Mouse (Mus musculus) midbrain, embryonic 14.5 days (tissue): ENCODE data around the gene Znrf1. TPM values are rescaled to one million over a fixed set of nuclear protein-coding genes. Genes with fewer than 3 reads are reported as not detected.

Experiments used
- ATAC-seq: fragments of 200-750 bp; cut with Nextera tagmentation; 2 replicates; pipeline ENCODE4 v1.8.0; 2017; ENCODE audit warnings: moderate number of reproducible peaks, moderate library complexity; ENCODE audit not compliant: low FRiP score, low TSS enrichment
- DNase-seq: peaks from one replicate; pipeline ENCODE4 v3.0.0-alpha.2; 2015
- H3K27ac ChIP-seq: fragments of 300-500 bp; sonication (generic); replicated peaks from 2 replicates; pipeline ENCODE4 v1.5.1; 2014; ENCODE audit warnings: mild to moderate bottlenecking, low read depth, low read length, moderate library complexity
- H3K27me3 ChIP-seq: fragments of 300-500 bp; sonication (generic); 2 replicates; pipeline ENCODE4 v1.6.1; 2014; ENCODE audit warnings: low read length, control low read depth, mixed read lengths; ENCODE audit not compliant: control insufficient read depth, insufficient read depth
- H3K36me3 ChIP-seq: fragments of 300-500 bp; sonication (generic); 2 replicates; pipeline ENCODE4 v1.6.1; 2014; ENCODE audit warnings: low read length, control low read depth; ENCODE audit not compliant: control insufficient read depth, insufficient read depth
- H3K4me1 ChIP-seq: fragments of 300-500 bp; sonication (generic); 2 replicates; pipeline ENCODE4 v1.6.1; 2014; ENCODE audit warnings: mild to moderate bottlenecking, antibody characterized with exemption, low read length, control low read depth; ENCODE audit not compliant: control insufficient read depth, insufficient read depth
- H3K4me2 ChIP-seq: fragments of 300-500 bp; sonication (generic); 2 replicates; pipeline ENCODE4 v1.6.1; 2014; ENCODE audit warnings: mild to moderate bottlenecking, low read length, moderate library complexity
- H3K4me3 ChIP-seq: fragments of 300-500 bp; sonication (generic); replicated peaks from 2 replicates; pipeline ENCODE4 v1.5.1; 2014; ENCODE audit warnings: low read depth, low read length
- H3K9ac ChIP-seq: fragments of 300-500 bp; sonication (generic); replicated peaks from 2 replicates; pipeline ENCODE4 v1.6.1; 2014; ENCODE audit warnings: mild to moderate bottlenecking, low read length, moderate library complexity
- H3K9me3 ChIP-seq: fragments of 300-500 bp; sonication (generic); 2 replicates; pipeline ENCODE4 v1.6.1; 2016; ENCODE audit warnings: low read length, control low read depth, mixed read lengths; ENCODE audit not compliant: control insufficient read depth
- WGBS: fragments of 180-500 bp; shearing (Covaris S2); extraction: QIAGEN DNeasy Blood & Tissue Kit; methylation state at CpG from one replicate; pipeline ENCODE4 v1.1.7; 2014; 5-methylcytosine and 5-hydroxymethylcytosine counted together
- polyA plus RNA-seq: library from polyadenylated mRNA; unstranded; fragments of >200 nt; fragmentation: Nextera tagmentation; extraction: Ambion mirVana; gene quantifications from 2 replicates; pipeline ENCODE4 v1.2.1, GENCODE M21; 2014

Gene Znrf1
- polyA plus RNA-seq, 1 experiment from 2014 or later = 108 TPM

DNA sequence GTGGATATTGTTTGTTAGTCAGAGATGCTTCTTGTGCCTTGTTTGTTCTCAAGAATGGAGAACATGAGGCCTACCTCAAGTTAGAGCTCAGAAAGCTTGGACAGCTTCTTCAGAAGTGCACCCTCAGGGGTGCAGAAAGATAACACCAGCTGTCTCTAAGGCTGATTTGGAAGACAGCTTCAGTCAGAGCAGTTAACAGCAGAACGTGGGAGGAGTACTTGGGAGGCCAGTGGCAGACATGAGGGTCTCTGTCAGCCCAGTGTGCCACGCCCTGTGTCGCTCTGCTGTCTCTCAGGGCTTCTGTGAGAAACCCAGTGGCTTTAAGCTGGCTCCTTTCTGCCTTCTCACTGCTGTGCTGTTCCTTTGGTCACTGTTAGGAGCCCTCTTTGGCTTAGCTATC, 32.1 kb downstream of the Znrf1 start:
- Histone ChIP-seq H3K27me3 (no peaks in the 10 kb centered on the region), H3K4me1 (peaks cover 49% of the 10 kb centered on the region), H3K9ac (no peak overlapping the region), H3K27ac (no peak overlapping the region), H3K4me3 (no peak overlapping the region), H3K36me3 (no peaks in the 10 kb centered on the region), H3K9me3 (no peaks in the 10 kb centered on the region), H3K4me2 (no peak overlapping the region)
- no peak for ATAC-seq
- WGBS = 71% methylated on average over 3 of the region's 3 CpGs
- DNase-seq = no peak

GRCm38 (mm10) chr8:111569926-111570325, 34.0 kb downstream of the Znrf1 start:
- Histone ChIP-seq H3K4me1 (peaks cover 55% of the 10 kb centered on the region), H3K4me3 (no peak overlapping the region), H3K27ac (no peak overlapping the region)

DNA sequence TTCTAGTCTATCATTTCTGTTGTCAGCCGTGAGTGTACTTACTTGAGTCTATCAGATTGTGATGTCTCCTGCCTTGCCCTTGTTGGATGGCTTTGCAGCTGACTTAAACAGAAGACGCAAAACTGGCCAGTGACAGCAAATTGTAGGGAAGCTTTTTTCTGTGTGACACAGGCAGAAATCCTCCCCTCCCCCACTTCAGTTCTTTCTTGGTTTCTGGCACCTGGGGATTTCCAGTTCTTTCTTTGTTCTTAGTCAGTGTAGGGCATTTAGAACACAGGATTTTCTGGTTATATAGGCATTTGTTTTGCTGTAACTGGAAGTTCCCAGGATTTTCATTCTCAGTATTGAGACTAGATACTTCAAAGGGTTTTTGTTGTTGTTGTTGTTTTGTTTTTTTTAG, 34.5 kb downstream of the Znrf1 start:
- 40% methylated on average over 2 of the region's 2 CpGs for WGBS
- ATAC-seq = no peak

More at GRCm38 (mm10) chr8:111569926-111570325, 34.0 kb downstream of the Znrf1 start:
- WGBS = 74% methylated on average over 4 of the region's 4 CpGs
- Histone ChIP-seq H3K9me3 (no peaks in the 10 kb centered on the region), H3K4me2 (no peak overlapping the region), H3K9ac (no peak overlapping the region), H3K27me3 (no peaks in the 10 kb centered on the region), H3K36me3 (no peaks in the 10 kb centered on the region)
- ATAC-seq = no peak
- DNase-seq = no peak

DNA sequence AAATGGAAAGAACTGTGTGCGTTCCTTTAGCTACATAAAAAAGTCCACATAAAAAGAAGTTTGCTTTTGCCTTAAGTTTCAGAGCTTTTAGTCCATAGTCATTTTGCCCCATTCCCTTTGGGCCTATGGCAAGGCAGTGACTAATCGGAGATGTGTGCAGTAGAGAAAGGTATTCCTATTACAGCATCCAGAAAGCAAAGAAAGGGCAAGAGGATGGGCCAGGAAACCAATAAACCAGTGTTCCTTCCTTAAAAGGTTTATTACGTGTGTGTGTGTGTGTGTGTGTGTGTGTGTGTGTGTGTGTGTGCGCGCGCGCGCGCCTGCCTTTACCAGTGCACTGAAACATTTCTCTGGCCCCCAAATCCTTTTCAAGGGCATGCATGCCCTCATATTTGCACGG, 35.8 kb downstream of the Znrf1 start:
- ATAC-seq (no peak), DNase-seq (no peak)
- Histone ChIP-seq H3K4me1 (peaks cover 45% of the 10 kb centered on the region; the same call in 1 of the 2 replicates), H3K9ac (no peak overlapping the region), H3K4me2 (no peak overlapping the region), H3K36me3 (no peaks in the 10 kb centered on the region), H3K27me3 (no peaks in the 10 kb centered on the region), H3K9me3 (no peaks in the 10 kb centered on the region), H3K4me3 (no peak overlapping the region), H3K27ac (no peak overlapping the region)
- WGBS = 88% methylated on average over 10 of the region's 10 CpGs

More for the DNA sequence above, 34.5 kb downstream of the Znrf1 start:
- Histone ChIP-seq H3K9me3 (no peaks in the 10 kb centered on the region), H3K27ac (no peak overlapping the region), H3K4me2 (no peak overlapping the region), H3K36me3 (no peaks in the 10 kb centered on the region), H3K4me1 (peaks cover 55% of the 10 kb centered on the region), H3K9ac (no peak overlapping the region), H3K27me3 (no peaks in the 10 kb centered on the region), H3K4me3 (no peak overlapping the region)
- peak; percentile 41 for DNase-seq

DNA sequence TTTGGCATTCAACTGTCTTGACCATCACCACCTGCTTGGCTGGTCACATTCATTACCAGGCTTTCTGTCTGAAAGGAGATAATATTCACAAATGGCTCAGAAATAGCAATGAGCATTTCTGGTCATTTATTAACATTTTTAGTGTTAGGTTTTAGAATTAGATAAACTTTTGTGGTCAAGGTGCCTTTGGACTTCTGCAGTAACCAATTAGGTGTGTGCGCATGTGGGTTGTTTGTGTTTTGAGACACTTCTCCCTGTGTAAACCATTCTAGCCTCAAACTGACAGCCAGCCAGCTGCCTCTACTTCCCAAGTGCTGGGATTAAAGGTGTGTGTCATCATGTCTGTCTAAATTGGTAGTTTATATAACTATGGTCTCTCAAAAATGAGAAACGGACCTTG, 36.5 kb downstream of the Znrf1 start:
- Histone ChIP-seq H3K4me2 (no peak overlapping the region), H3K4me1 (peaks cover 43% of the 10 kb centered on the region; the same call in 1 of the 2 replicates), H3K9ac (no peak overlapping the region), H3K27me3 (no peaks in the 10 kb centered on the region), H3K9me3 (no peaks in the 10 kb centered on the region), H3K36me3 (no peaks in the 10 kb centered on the region), H3K4me3 (no peak overlapping the region), H3K27ac (no peak overlapping the region)
- WGBS = 85% methylated on average over 2 of the region's 2 CpGs
- DNase-seq (no peak), ATAC-seq (no peak)

GRCm38 (mm10) chr8:111573583-111573982, 37.7 kb downstream of the Znrf1 start:
- ATAC-seq = no peak
- WGBS = 15% methylated on average over 8 of the region's 8 CpGs

DNA sequence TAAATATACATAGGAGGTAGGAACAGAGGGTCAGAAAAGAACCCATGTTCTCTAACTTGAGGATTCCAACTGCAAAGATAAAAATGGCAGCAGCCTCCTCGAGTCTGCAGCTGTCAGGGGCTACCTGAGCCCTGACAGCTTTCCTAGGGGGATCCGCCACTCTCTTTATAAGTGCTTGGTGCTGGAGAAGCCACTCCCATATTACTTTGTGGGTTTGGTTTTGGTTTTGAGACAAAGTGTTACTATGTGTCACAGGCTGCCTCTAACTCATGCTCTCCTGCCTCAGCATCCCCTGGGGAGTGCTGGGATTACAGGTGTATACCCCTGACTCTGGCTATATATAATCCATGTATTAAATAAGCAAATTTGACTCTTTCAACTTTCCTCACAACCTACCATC, 38.1 kb downstream of the Znrf1 start:
- H3K4me2 ChIP-seq = no peak overlapping the region
- DNase-seq (no peak), ATAC-seq (no peak)
- H3K4me1 ChIP-seq = peaks cover 35% of the 10 kb centered on the region; the same call in 1 of the 2 replicates
- no peaks in the 10 kb centered on the region for H3K36me3 ChIP-seq
- no peaks in the 10 kb centered on the region for H3K27me3 ChIP-seq
- no peaks in the 10 kb centered on the region for H3K9me3 ChIP-seq
- no peak overlapping the region for H3K4me3 ChIP-seq
- H3K9ac ChIP-seq = no peak overlapping the region
- 84% methylated on average over 2 of the region's 2 CpGs for WGBS
- H3K27ac ChIP-seq = no peak overlapping the region

More at GRCm38 (mm10) chr8:111573583-111573982, 37.7 kb downstream of the Znrf1 start:
- DNase-seq = no peak
- Histone ChIP-seq H3K4me3 (no peak overlapping the region), H3K36me3 (no peaks in the 10 kb centered on the region), H3K27ac (0 out of 2 replicates have a peak overlapping the region, but pooled peaks have one; percentile 42), H3K9me3 (no peaks in the 10 kb centered on the region), H3K4me2 (peak overlapping the region; percentile 21), H3K9ac (no peak overlapping the region; the same call in 1 of the 2 replicates), H3K27me3 (no peaks in the 10 kb centered on the region), H3K4me1 (peaks cover 32% of the 10 kb centered on the region; the same call in 1 of the 2 replicates)

- Histone ChIP-seq H3K4me2 (no peak overlapping the region), H3K27ac (0 out of 2 replicates have a peak overlapping the region, but pooled peaks have one; percentile 1), H3K36me3 (no peaks in the 10 kb centered on the region), H3K27me3 (no peaks in the 10 kb centered on the region), H3K4me1 (peaks cover 28% of the 10 kb centered on the region; the same call in 1 of the 2 replicates), H3K4me3 (no peak overlapping the region), H3K9me3 (no peaks in the 10 kb centered on the region), H3K9ac (no peak overlapping the region)
- 96% methylated on average over 4 of the region's 4 CpGs for WGBS
- ATAC-seq = no peak
- DNase-seq = no peak
Measured at GRCm38 (mm10) chr8:111575492-111575891, 39.6 kb downstream of the Znrf1 start.

GRCm38 (mm10) chr8:111576501-111576900, 40.6 kb downstream of the Znrf1 start:
- H3K4me1 ChIP-seq = peaks cover 26% of the 10 kb centered on the region; the same call in 1 of the 2 replicates
- no peak for DNase-seq
- no peak overlapping the region for H3K9ac ChIP-seq
- no peak overlapping the region for H3K4me2 ChIP-seq
- H3K9me3 ChIP-seq = no peaks in the 10 kb centered on the region
- no peak overlapping the region for H3K4me3 ChIP-seq
- H3K27ac ChIP-seq = no peak overlapping the region
- H3K27me3 ChIP-seq = no peaks in the 10 kb centered on the region
- no peak for ATAC-seq
- no peaks in the 10 kb centered on the region for H3K36me3 ChIP-seq
